Mouse (Mus musculus): ENCODE data around the gene 4930579F01Rik. TPM values are rescaled to one million over a fixed set of nuclear protein-coding genes. Genes with fewer than 3 reads are reported as not detected.

Gene 4930579F01Rik
- polyA plus RNA-seq, 1 experiment, result not detected

DNA sequence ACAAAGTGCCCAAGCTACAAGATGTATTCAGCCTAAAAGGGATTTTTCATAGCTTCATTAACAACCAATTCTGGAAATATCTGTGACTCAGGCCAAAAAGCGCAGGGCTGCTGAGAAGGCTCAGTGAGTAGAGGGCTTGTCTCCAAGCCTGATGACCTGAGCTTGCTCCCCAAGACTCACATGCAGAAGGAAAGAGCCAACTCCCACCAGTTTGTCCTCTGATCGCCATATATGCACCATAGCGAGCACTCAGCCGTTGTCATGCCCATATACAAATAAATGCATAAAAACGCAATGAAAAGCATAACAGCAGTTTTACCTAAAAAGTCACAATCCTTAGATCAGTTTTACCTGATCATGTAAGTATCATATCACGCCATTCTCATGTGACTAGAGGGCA is 32.9 kb upstream of the 4930579F01Rik start:
- H3K36me3 ChIP-seq (ENCODE audit: control insufficient read depth, insufficient read depth, low read length), result no peaks in the 10 kb centered on the region
- TF ChIP-seq POLR2A (IDR thresholded peaks at IDR 0.05; ENCODE audit: low read depth, low read length) (no peak), CTCF (IDR thresholded peaks at IDR 0.05; ENCODE audit: extremely low read depth, insufficient read length, insufficient replicate concordance, low read depth, low read length) (no peak)
- H3K4me1 ChIP-seq (ENCODE audit: control insufficient read depth, insufficient read depth, insufficient read length, low read length), result peaks cover 32% of the 10 kb centered on the region
- H3K4me3 ChIP-seq (ENCODE audit: low read depth, low read length), result no peak overlapping the region
- 96% methylated on average over 6 of the region's 6 CpGs for WGBS
- no peaks in the 10 kb centered on the region for H3K27me3 ChIP-seq (ENCODE audit: control insufficient read depth, insufficient read depth, low read length)
- H3K27ac ChIP-seq (ENCODE audit: insufficient read depth, low read depth, low read length), result peak overlapping the region; percentile 69; the same call in 1 of the 2 replicates

DNA sequence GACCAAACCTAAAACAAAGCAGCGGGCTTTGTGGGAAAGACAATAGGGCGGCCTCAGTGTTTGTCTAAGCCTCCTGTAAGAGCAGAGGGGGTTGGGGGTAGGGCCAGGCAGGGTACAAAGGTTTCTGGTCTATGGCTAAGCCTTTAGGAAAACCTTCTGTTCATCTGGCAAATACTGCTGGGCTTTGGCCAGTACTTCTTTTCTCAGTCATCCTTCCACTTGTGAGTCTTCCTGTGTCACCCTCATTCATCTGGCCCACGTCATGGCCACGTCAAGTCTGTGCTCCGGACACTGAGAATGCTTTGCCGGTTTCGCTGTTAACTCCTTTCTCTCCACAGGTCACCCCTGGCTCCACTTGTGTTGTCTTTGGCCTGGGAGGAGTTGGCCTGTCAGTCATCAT is 32.2 kb upstream of the 4930579F01Rik start:
- peaks cover 32% of the 10 kb centered on the region for H3K4me1 ChIP-seq (ENCODE audit: control insufficient read depth, insufficient read depth, insufficient read length, low read length)
- WGBS, result 36% methylated on average over 7 of the region's 7 CpGs
- H3K27me3 ChIP-seq (ENCODE audit: control insufficient read depth, insufficient read depth, low read length), result no peaks in the 10 kb centered on the region
- no peaks in the 10 kb centered on the region for H3K36me3 ChIP-seq (ENCODE audit: control insufficient read depth, insufficient read depth, low read length)
- no peak for TF ChIP-seq POLR2A (IDR thresholded peaks at IDR 0.05; ENCODE audit: low read depth, low read length)
- TF ChIP-seq CTCF (IDR thresholded peaks at IDR 0.05; ENCODE audit: extremely low read depth, insufficient read length, insufficient replicate concordance, low read depth, low read length), result no peak
- H3K4me3 ChIP-seq (ENCODE audit: low read depth, low read length), result no peak overlapping the region
- peak overlapping the region; percentile 69 for H3K27ac ChIP-seq (ENCODE audit: insufficient read depth, low read depth, low read length)

- Histone ChIP-seq H3K27ac (ENCODE audit: insufficient read depth, low read depth, low read length) (peak overlapping the region; percentile 69), H3K4me1 (ENCODE audit: control insufficient read depth, insufficient read depth, insufficient read length, low read length) (peaks cover 28% of the 10 kb centered on the region), H3K36me3 (ENCODE audit: control insufficient read depth, insufficient read depth, low read length) (no peaks in the 10 kb centered on the region), H3K4me3 (ENCODE audit: low read depth, low read length) (no peak overlapping the region), H3K27me3 (ENCODE audit: control insufficient read depth, insufficient read depth, low read length) (no peaks in the 10 kb centered on the region)
- 62% methylated on average over 7 of the region's 7 CpGs for WGBS
- no peak for TF ChIP-seq CTCF (IDR thresholded peaks at IDR 0.05; ENCODE audit: extremely low read depth, insufficient read length, insufficient replicate concordance, low read depth, low read length)
- TF ChIP-seq POLR2A (IDR thresholded peaks at IDR 0.05; ENCODE audit: low read depth, low read length), result no peak
Measured at GRCm38 (mm10) chr3:138225331-138225730, 31.7 kb upstream of the 4930579F01Rik start.

- WGBS, result 73% methylated on average over 13 of the region's 13 CpGs
- Histone ChIP-seq H3K4me1 (ENCODE audit: control insufficient read depth, insufficient read depth, insufficient read length, low read length) (peaks cover 26% of the 10 kb centered on the region), H3K27ac (ENCODE audit: insufficient read depth, low read depth, low read length) (no peak overlapping the region), H3K27me3 (ENCODE audit: control insufficient read depth, insufficient read depth, low read length) (no peaks in the 10 kb centered on the region), H3K4me3 (ENCODE audit: low read depth, low read length) (no peak overlapping the region), H3K36me3 (ENCODE audit: control insufficient read depth, insufficient read depth, low read length) (no peaks in the 10 kb centered on the region)
- TF ChIP-seq POLR2A (IDR thresholded peaks at IDR 0.05; ENCODE audit: low read depth, low read length) (no peak), CTCF (IDR thresholded peaks at IDR 0.05; ENCODE audit: extremely low read depth, insufficient read length, insufficient replicate concordance, low read depth, low read length) (no peak)
Measured at GRCm38 (mm10) chr3:138224363-138224954, 30.8 kb upstream of the 4930579F01Rik start.

- Histone ChIP-seq H3K36me3 (ENCODE audit: control insufficient read depth, insufficient read depth, low read length) (no peaks in the 10 kb centered on the region), H3K27ac (ENCODE audit: insufficient read depth, low read depth, low read length) (peak overlapping the region; percentile 70), H3K27me3 (ENCODE audit: control insufficient read depth, insufficient read depth, low read length) (no peaks in the 10 kb centered on the region), H3K4me3 (ENCODE audit: low read depth, low read length) (no peak overlapping the region), H3K4me1 (ENCODE audit: control insufficient read depth, insufficient read depth, insufficient read length, low read length) (peaks cover 24% of the 10 kb centered on the region)
- TF ChIP-seq POLR2A (IDR thresholded peaks at IDR 0.05; ENCODE audit: low read depth, low read length), result no peak
- no peak; the same call in 1 of the 2 replicates for TF ChIP-seq CTCF (IDR thresholded peaks at IDR 0.05; ENCODE audit: extremely low read depth, insufficient read length, insufficient replicate concordance, low read depth, low read length)
- WGBS, result 40% methylated on average over 5 of the region's 5 CpGs
Measured at GRCm38 (mm10) chr3:138222952-138223351, 29.3 kb upstream of the 4930579F01Rik start.

- no peak overlapping the region for H3K4me3 ChIP-seq (ENCODE audit: low read depth, low read length)
- peak; percentile 20; the same call in 1 of the 2 replicates for TF ChIP-seq CTCF (IDR thresholded peaks at IDR 0.05; ENCODE audit: extremely low read depth, insufficient read length, insufficient replicate concordance, low read depth, low read length)
- no peak for TF ChIP-seq POLR2A (IDR thresholded peaks at IDR 0.05; ENCODE audit: low read depth, low read length)
- peak overlapping the region; percentile 70 for H3K27ac ChIP-seq (ENCODE audit: insufficient read depth, low read depth, low read length)
- H3K36me3 ChIP-seq (ENCODE audit: control insufficient read depth, insufficient read depth, low read length), result no peaks in the 10 kb centered on the region
- no peaks in the 10 kb centered on the region for H3K27me3 ChIP-seq (ENCODE audit: control insufficient read depth, insufficient read depth, low read length)
- peaks cover 24% of the 10 kb centered on the region for H3K4me1 ChIP-seq (ENCODE audit: control insufficient read depth, insufficient read depth, insufficient read length, low read length)
- WGBS, result 29% methylated on average over 4 of the region's 4 CpGs
Measured at GRCm38 (mm10) chr3:138222511-138222910, 28.9 kb upstream of the 4930579F01Rik start.

- 86% methylated on average over 11 of the region's 11 CpGs for WGBS
- peaks cover 20% of the 10 kb centered on the region for H3K4me1 ChIP-seq (ENCODE audit: control insufficient read depth, insufficient read depth, insufficient read length, low read length)
- no peak overlapping the region for H3K27ac ChIP-seq (ENCODE audit: insufficient read depth, low read depth, low read length)
- TF ChIP-seq POLR2A (IDR thresholded peaks at IDR 0.05; ENCODE audit: low read depth, low read length), result no peak
- TF ChIP-seq CTCF (IDR thresholded peaks at IDR 0.05; ENCODE audit: extremely low read depth, insufficient read length, insufficient replicate concordance, low read depth, low read length), result no peak
- H3K4me3 ChIP-seq (ENCODE audit: low read depth, low read length), result no peak overlapping the region
- no peaks in the 10 kb centered on the region for H3K36me3 ChIP-seq (ENCODE audit: control insufficient read depth, insufficient read depth, low read length)
- no peaks in the 10 kb centered on the region for H3K27me3 ChIP-seq (ENCODE audit: control insufficient read depth, insufficient read depth, low read length)
Measured at GRCm38 (mm10) chr3:138221116-138221515, 27.5 kb upstream of the 4930579F01Rik start.

All from small intestine, adult 2 months (tissue).